8 mouse cellular contexts compared by ENCODE assay signal in genomic region chr13:107113949-107114690, GRCm38 (mm10).
A peak's percentile ranks its signal among the peaks of the same experiment; 100 is the strongest.
DNase-seq lines count a peak whose midpoint lies in the region; ATAC-seq and TF ChIP-seq lines count a peak whose summit lies in the region.

No protein-coding gene starts in this region.

- peak; percentile 38; the same call in 1 of the 2 replicates for ATAC-seq in midbrain, postnatal 0 days (ENCODE audit: low FRiP score)

- H3K4me3 ChIP-seq in limb, embryonic 10.5 days, result no peak overlapping the region
- H3K4me3 ChIP-seq in midbrain, postnatal 0 days (ENCODE audit: low read depth, low read length), result no peak overlapping the region

- H3K9ac ChIP-seq in midbrain, postnatal 0 days (replicated peaks; ENCODE audit: low read length, poor library complexity, severe bottlenecking), result no peak overlapping the region

- no peaks in the 10 kb centered on the region for H3K36me3 ChIP-seq in limb, embryonic 10.5 days
- no peaks in the 10 kb centered on the region for H3K36me3 ChIP-seq in midbrain, postnatal 0 days (ENCODE audit: insufficient read depth, low read length)

- 63% methylated on average over 22 of the region's 22 CpGs for WGBS in limb, embryonic 10.5 days
- WGBS in midbrain, postnatal 0 days, result 59% methylated on average over 22 of the region's 22 CpGs

- H3K9me3 ChIP-seq in limb, embryonic 10.5 days (replicated peaks), result no peaks in the 10 kb centered on the region
- H3K9me3 ChIP-seq in midbrain, postnatal 0 days (ENCODE audit: low read length), result no peaks in the 10 kb centered on the region

- peak; percentile 98 for TF ChIP-seq CTCF in midbrain, postnatal 0 days (IDR thresholded peaks at IDR 0.05)

- H3K27me3 ChIP-seq in limb, embryonic 10.5 days (ENCODE audit: low read depth, poor library complexity, severe bottlenecking), result no peaks in the 10 kb centered on the region
- H3K27me3 ChIP-seq in midbrain, postnatal 0 days (ENCODE audit: insufficient read depth, low read length), result no peaks in the 10 kb centered on the region

- H3K27ac ChIP-seq in limb, embryonic 10.5 days, result no peak overlapping the region
- H3K27ac ChIP-seq in midbrain, postnatal 0 days (ENCODE audit: low read depth, low read length), result no peak overlapping the region

- H3K4me2 ChIP-seq in midbrain, postnatal 0 days (ENCODE audit: low read depth, low read length, poor library complexity, severe bottlenecking), result no peak overlapping the region

- DNase-seq in 416B (ENCODE audit: low read depth), result peak; percentile 87
- peak; percentile 91 for DNase-seq in adrenal gland, postnatal 10 days
- DNase-seq in embryo, embryonic 9.5 days (ENCODE audit: extremely low spot score), result peak; percentile 80
- DNase-seq in gastrocnemius, postnatal 4 days (ENCODE audit: low spot score in 2 of 2), result peak; percentile 51 to 82
- peak; percentile 87 for DNase-seq in kidney, adult 18-20 months
- peak; percentile 83 for DNase-seq in limb, embryonic 10.5 days (ENCODE audit: low spot score)
- DNase-seq in midbrain, postnatal 0 days (ENCODE audit: low spot score), result peak; percentile 94
- DNase-seq in spleen, postnatal 10 days (ENCODE audit: low spot score in 2 of 2), result peak; percentile 72 to 87

- H3K4me1 ChIP-seq in limb, embryonic 10.5 days, result no peaks in the 10 kb centered on the region
- H3K4me1 ChIP-seq in midbrain, postnatal 0 days (ENCODE audit: insufficient read depth, low read length), result no peaks in the 10 kb centered on the region
